Mouse (Mus musculus): Measurements from ENCODE around the gene Krt34. TPM values are rescaled to one million over a fixed set of nuclear protein-coding genes. Genes with fewer than 3 reads are reported as not detected.

Krt34 gene
- polyA plus RNA-seq, 1 experiment from 2014 or later = not detected

DNA sequence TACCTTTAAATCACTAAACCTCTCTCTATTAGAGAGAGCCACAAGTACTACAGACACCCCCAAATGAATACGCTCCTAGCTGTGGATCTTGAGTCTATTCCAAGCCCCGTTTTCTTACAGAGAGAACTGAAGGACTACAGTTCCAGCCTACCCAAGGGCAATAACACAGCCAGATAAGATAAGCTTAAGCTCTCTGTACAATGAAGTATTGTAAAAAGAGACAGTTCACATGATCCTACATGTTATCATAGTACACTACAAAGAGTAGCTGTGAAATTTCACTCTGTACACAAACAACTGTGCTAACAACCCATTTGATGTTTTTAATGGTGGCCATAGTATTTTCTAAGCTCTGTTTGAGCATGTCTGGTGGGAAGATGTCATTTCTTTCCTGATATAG, 5.8 kb upstream of the Krt34 start:
- no peak for TF ChIP-seq CTCF (IDR thresholded peaks at IDR 0.05)
- ChIA-PET POLR2A (no interaction called here), CTCF (no interaction called here)
- peaks cover 10% of the 10 kb centered on the region for H3K27me3 ChIP-seq
- in situ Hi-C loops (cut with MboI; ENCODE audit: low pct_unique_long_range_greater_than_20kb) = no loop called here
- DNase-seq (ENCODE audit: low read depth, low spot score) = no peak
- no peak for ATAC-seq

DNA sequence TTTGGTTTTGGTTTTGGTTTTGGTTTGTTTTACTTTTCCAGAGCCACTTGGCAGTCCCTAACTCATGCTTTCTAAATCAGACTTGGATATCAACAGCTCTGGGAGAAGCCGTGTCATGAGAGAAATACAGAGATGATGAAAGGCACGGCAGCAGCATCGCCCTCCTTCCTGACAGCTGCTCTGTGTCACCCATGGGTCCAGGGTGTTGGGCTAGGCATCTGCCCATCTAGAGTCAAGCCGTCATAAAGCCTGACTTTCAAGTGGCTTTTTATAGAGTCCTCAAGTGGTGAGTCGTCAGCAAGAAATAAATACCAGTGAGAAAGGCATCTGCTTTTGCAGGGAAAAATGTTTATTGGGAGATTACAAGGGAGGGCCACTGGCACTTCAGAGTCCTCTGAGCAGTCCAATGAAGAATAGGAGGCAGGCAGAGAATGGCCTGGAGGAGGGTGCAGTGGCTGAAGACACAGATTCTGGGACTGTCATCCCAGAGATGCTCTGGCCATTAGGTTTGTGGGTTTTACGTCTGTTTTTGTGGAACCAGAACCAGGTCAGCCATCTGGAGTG, 5.0 kb upstream of the Krt34 start:
- peaks cover 14% of the 10 kb centered on the region for H3K27me3 ChIP-seq
- in situ Hi-C loops (cut with MboI; ENCODE audit: low pct_unique_long_range_greater_than_20kb) = no loop called here
- DNase-seq (ENCODE audit: low read depth, low spot score) (no peak), ATAC-seq (no peak)
- CTCF ChIA-PET = interaction anchor here (1.8 kb wide), 1 partner anchor 17 kb away, joined by 4 read pairs; the partner anchor contains the start of gene Krt33b
- POLR2A ChIA-PET = no interaction called here
- TF ChIP-seq CTCF (IDR thresholded peaks at IDR 0.05) = no peak

DNA sequence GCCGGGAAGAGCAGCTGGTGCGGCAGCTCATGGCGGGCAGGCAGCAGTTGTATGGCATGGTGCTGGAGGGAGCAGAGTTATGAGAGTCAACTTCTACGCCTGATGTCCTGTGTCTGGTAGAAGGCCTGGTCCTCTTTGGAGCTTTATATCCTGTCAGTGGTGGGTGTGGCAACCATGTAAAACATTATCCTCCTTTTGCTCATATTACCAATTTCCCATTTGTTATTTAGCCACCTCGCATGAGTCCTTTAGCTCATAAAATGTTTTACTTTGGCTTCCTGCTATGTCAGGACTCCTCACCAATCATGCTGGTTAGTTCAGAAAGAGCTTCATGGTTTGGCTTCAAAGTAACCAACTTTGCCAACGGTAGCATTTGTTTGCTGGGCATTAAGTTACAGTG, 11.6 kb downstream of the Krt34 start, which contains the start of gene Krt33b:
Krt33b (minus strand) TSS at position 101 of the 400 bp plus-strand sequence.
- TF ChIP-seq CTCF (IDR thresholded peaks at IDR 0.05) = no peak
- CTCF ChIA-PET = interaction anchor here (1.3 to 1.7 kb wide), 3 partner anchors 16 to 252 kb away, joined by 4 to 5 read pairs (median 4); no protein-coding TSS in a partner anchor
- H3K27me3 ChIP-seq = no peaks in the 10 kb centered on the region
- DNase-seq (ENCODE audit: low read depth, low spot score) (no peak), ATAC-seq (no peak)
- POLR2A ChIA-PET = no interaction called here
- in situ Hi-C loops (cut with MboI; ENCODE audit: low pct_unique_long_range_greater_than_20kb) = no loop called here

DNA sequence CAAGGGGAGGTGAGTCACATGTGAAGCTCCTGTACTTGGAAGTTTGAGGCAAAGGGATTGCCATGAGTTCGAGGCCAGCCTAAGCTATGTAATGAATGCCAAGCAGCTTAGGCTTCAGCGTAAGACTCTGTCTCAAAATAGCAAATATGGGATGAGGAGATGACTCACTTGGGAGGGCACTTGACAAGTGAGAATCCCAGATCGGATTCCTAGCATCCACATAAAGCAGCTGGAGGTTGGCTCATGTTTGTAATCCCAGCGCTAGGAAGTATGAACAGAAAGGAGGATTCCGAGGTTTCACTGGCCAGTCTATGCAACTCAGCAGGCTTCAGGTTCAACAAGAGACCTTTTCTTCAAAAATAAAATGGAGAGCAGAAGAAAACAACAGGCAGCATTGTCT, 19.9 kb downstream of the Krt34 start:
- in situ Hi-C loops (cut with MboI; ENCODE audit: low pct_unique_long_range_greater_than_20kb) = no loop called here
- ATAC-seq (no peak), DNase-seq (ENCODE audit: low read depth, low spot score) (no peak)
- CTCF ChIA-PET = interaction anchor here (1.2 kb wide), 1 partner anchor 273 kb away, joined by 3 read pairs; no protein-coding TSS in a partner anchor
- POLR2A ChIA-PET = no interaction called here
- no peak for TF ChIP-seq CTCF (IDR thresholded peaks at IDR 0.05)
- no peaks in the 10 kb centered on the region for H3K27me3 ChIP-seq

DNA sequence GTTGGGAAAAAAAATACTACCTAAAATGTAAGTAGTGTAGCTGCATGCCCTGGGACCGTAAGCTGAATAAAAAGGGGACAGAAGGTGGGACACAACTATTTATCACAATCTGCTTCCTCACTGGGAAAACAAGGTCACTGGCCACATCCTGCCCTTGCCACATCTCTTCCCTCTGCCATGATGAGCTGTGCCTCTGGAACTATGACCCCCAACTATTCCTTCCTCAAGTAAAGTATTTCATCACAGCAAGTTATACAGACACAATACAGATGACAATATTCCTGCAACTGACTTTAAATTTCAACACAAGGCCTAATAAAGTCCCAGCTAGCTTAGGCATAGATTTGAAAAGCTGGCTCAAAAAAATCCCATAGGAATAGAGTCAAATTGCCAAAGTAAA, 21.9 kb downstream of the Krt34 start:
- POLR2A ChIA-PET = no interaction called here
- in situ Hi-C loops (cut with MboI; ENCODE audit: low pct_unique_long_range_greater_than_20kb) = no loop called here
- no peak for DNase-seq (ENCODE audit: low read depth, low spot score)
- no peak for TF ChIP-seq CTCF (IDR thresholded peaks at IDR 0.05)
- CTCF ChIA-PET = no interaction called here
- no peaks in the 10 kb centered on the region for H3K27me3 ChIP-seq
- ATAC-seq = no peak

DNA sequence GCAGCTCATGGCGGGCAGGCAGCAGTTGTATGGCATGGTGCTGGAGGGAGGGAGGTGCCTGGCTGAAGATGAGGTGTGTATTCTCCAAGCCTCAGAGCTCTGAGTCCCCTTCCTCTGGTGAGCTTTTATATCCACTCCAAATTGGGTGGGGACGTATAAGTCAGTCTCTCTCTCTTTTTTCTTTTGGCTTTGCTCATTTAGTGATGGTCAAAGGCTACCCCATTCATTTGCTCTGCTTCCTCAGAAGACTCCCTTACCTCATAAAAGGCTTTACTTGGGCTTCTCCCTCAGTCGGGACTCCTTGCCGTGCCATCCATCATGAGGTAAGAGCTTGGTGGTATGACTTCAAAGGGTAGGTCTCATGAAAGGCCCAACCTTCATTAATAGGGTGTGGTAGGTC, 25.2 kb downstream of the Krt34 start, which contains the start of gene Krt33a:
Krt33a (minus strand) TSS at position 101 of the 400 bp plus-strand sequence.
- TF ChIP-seq CTCF (IDR thresholded peaks at IDR 0.05) = no peak
- no peak for ATAC-seq

DNA sequence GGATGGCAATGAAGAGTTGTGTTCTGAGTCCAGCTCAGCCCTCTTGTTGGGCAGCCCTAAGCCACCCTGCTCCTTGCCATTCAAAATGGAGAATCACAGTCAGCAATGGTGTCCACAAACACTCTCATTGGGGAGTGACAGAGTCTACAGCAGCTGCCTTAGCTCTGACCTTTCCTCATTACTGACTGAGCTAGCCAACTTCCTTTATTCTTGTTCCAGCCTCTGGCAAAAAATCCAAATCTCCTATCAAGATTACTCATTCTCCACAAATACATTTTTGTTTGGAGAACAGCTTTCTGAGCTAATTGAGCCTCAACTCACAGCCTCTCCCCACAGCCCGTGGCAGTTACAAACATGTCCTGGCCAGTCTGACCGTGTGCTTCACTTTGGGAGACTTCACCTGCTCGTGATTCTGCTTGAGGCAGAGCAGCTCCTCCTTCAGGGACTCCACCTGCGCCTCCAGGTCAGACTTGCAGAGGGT, 27.6 kb downstream of the Krt34 start:
- ATAC-seq (no peak), DNase-seq (ENCODE audit: low read depth, low spot score) (no peak)
- no peak for TF ChIP-seq CTCF (IDR thresholded peaks at IDR 0.05)
- in situ Hi-C loops (cut with MboI; ENCODE audit: low pct_unique_long_range_greater_than_20kb) = no loop called here
- ChIA-PET POLR2A (no interaction called here), CTCF (interaction anchor here (1.0 kb wide), 1 partner anchor 8 kb away, joined by 3 read pairs; no protein-coding TSS in a partner anchor)
- H3K27me3 ChIP-seq = peaks cover 3% of the 10 kb centered on the region

More for the DNA sequence above, 25.2 kb downstream of the Krt34 start, which contains the start of gene Krt33a:
- in situ Hi-C loops (cut with MboI; ENCODE audit: low pct_unique_long_range_greater_than_20kb) = no loop called here
- H3K27me3 ChIP-seq = no peaks in the 10 kb centered on the region
- DNase-seq (ENCODE audit: low read depth, low spot score) = no peak
- ChIA-PET POLR2A (no interaction called here), CTCF (no interaction called here)

DNA sequence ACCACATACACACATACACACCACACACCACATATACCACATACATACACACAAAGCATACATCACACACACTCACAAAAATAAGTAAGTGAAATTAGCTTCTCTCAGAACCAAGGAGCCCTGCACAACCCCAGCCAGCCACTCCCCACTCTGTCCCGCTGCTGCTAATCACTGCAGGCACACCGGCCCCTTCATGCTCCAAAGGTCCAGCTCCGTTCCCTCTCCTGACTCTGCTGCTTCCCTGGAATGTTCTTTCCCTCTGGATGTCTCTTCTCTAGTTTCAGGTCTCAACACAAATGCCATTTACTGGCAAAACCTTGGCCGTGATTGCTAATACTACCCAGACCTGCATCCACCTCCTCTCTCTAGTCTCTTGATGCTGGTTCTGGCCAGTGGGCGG, 30.7 kb downstream of the Krt34 start:
- no peak for TF ChIP-seq CTCF (IDR thresholded peaks at IDR 0.05)
- CTCF ChIA-PET = no interaction called here
- H3K27me3 ChIP-seq = peaks cover 3% of the 10 kb centered on the region
- DNase-seq (ENCODE audit: low read depth, low spot score) (no peak), ATAC-seq (no peak)
- POLR2A ChIA-PET = no interaction called here
- in situ Hi-C loops (cut with MboI; ENCODE audit: low pct_unique_long_range_greater_than_20kb) = no loop called here

DNA sequence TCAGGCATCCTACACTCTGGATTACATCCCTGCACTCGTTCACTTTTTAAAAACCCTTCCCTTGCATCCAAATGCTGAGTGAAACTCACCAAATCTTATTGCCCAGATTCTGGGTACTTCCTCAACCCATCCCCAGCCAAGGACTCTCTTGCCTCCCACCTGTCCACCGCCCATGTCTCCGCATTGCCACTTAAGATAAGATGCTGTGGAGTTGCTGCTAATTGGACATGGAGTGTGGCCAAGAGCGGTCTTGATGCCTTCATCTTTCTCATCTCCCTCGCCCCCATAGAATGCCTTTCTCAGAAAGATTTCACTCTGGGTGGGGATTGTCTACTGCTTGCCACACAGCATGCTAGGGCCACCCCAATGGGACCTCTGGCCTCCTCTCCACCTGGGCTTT, 33.0 kb downstream of the Krt34 start:
- ChIA-PET POLR2A (no interaction called here), CTCF (no interaction called here)
- no peak for ATAC-seq

DNA sequence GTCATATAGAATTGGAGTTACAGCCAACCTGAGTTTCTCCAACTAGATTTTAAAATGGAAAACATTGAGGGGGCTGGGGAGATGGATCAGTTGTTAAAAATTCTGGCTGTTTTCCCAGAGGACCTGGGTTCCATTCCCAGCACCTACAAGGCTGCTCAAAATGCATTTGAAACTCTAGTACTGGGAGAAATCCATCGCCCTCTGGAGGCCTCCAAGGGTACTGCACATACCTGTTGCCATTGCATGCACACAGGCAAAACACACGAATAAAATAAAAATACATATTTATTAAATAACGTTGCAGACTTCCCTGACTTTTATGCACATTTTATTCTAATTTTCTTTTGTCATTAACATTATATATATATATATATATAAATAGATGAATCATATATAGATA, 34.7 kb downstream of the Krt34 start:
- H3K27me3 ChIP-seq = peaks cover 3% of the 10 kb centered on the region
- CTCF ChIA-PET = interaction anchor here (1.4 to 2.0 kb wide), 3 partner anchors 17 to 288 kb away, joined by 5 read pairs; no protein-coding TSS in a partner anchor
- peak; percentile 66 for TF ChIP-seq CTCF (IDR thresholded peaks at IDR 0.05)
- in situ Hi-C loops (cut with MboI; ENCODE audit: low pct_unique_long_range_greater_than_20kb) = loop anchor here (5.0 to 10.0 kb wide), 4 partner anchors 291 to 632 kb away; partner anchors contain the start of gene Krt28
- no peak for ATAC-seq
- DNase-seq (ENCODE audit: low read depth, low spot score) = no peak
- POLR2A ChIA-PET = no interaction called here

More for the DNA sequence above, 33.0 kb downstream of the Krt34 start:
- in situ Hi-C loops (cut with MboI; ENCODE audit: low pct_unique_long_range_greater_than_20kb) = loop anchor here (5.0 to 10.0 kb wide), 4 partner anchors 289 to 634 kb away; partner anchors contain the start of gene Krt28
- DNase-seq (ENCODE audit: low read depth, low spot score) = no peak
- peaks cover 3% of the 10 kb centered on the region for H3K27me3 ChIP-seq
- TF ChIP-seq CTCF (IDR thresholded peaks at IDR 0.05) = no peak

DNA sequence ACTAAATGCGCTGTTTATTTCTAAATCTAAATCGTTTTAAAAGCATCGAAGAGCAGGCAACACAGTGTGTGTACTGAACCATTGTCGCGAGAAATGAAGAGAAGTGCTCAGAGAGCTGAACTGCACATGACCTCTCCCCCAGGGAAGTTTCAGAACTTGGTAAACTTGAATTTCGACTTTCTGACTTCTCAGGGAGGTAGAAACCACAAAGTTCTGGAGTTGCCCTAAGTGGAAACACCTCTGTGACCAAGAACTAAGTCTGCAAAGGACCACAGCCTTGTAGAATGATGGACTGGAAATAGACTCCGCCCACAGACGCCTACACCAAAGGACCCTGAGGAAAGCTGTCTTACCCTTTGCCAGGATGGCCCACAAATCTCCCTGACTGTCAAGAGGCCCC, 35.4 kb downstream of the Krt34 start:
- no peak for ATAC-seq
- in situ Hi-C loops (cut with MboI; ENCODE audit: low pct_unique_long_range_greater_than_20kb) = loop anchor here (5.0 to 10.0 kb wide), 4 partner anchors 291 to 631 kb away; partner anchors contain the start of gene Krt28

More for the DNA sequence above, 35.4 kb downstream of the Krt34 start:
- CTCF ChIA-PET = interaction anchor here (1.1 to 2.0 kb wide), 8 partner anchors 8 to 617 kb away, joined by 3 to 5 read pairs (median 3); partner anchors contain the start of gene Krt10
- H3K27me3 ChIP-seq = peaks cover 3% of the 10 kb centered on the region
- POLR2A ChIA-PET = no interaction called here
- DNase-seq (ENCODE audit: low read depth, low spot score) = no peak
- TF ChIP-seq CTCF (IDR thresholded peaks at IDR 0.05) = no peak

Measured in Patski (cell line).